Mouse (Mus musculus) heart, postnatal 0 days (tissue): Measurements from ENCODE around the gene Nipsnap1. TPM values are rescaled to one million over a fixed set of nuclear protein-coding genes. Genes with fewer than 3 reads are reported as not detected.

ENCODE experiments used
- ATAC-seq: fragments of 200-750 bp; cut with Nextera tagmentation; 2 replicates; pipeline ENCODE4 v1.8.0; 2017; ENCODE audit warnings: low read depth, moderate number of reproducible peaks, moderate library complexity; ENCODE audit not compliant: insufficient read depth
- DNase-seq: peaks from one replicate; pipeline ENCODE4 v3.0.0-alpha.2; 2016; ENCODE audit warnings: low spot score
- H3K27ac ChIP-seq: fragments of 300-500 bp; sonication (generic); 2 replicates; pipeline ENCODE4 v1.5.1; 2014; ENCODE audit warnings: low read depth, mild to moderate bottlenecking
- H3K27me3 ChIP-seq: fragments of 300-500 bp; sonication (generic); 2 replicates; pipeline ENCODE4 v1.6.1; 2014; ENCODE audit warnings: low read length, mixed read lengths; ENCODE audit not compliant: control insufficient read depth, insufficient read depth
- H3K36me3 ChIP-seq: fragments of 300-500 bp; sonication (generic); replicated peaks from 2 replicates; pipeline ENCODE4 v1.6.1; 2014; ENCODE audit warnings: low read length, mixed read lengths; ENCODE audit not compliant: control insufficient read depth, insufficient read depth
- H3K4me1 ChIP-seq: fragments of 300-500 bp; sonication (generic); 2 replicates; pipeline ENCODE4 v1.6.1; 2014; ENCODE audit warnings: antibody characterized with exemption; ENCODE audit not compliant: control insufficient read depth, insufficient read depth
- H3K4me2 ChIP-seq: fragments of 300-500 bp; sonication (generic); 2 replicates; pipeline ENCODE4 v1.6.1; 2014; ENCODE audit warnings: low read depth, mild to moderate bottlenecking, low read length, moderate library complexity
- H3K4me3 ChIP-seq: fragments of 300-500 bp; sonication (generic); 2 replicates; pipeline ENCODE4 v1.5.1; 2014; ENCODE audit warnings: low read depth, low read length
- H3K9ac ChIP-seq: fragments of 300-500 bp; sonication (generic); replicated peaks from 2 replicates; pipeline ENCODE4 v1.6.1; 2014; ENCODE audit warnings: low read depth, low read length, mixed read lengths
- H3K9me3 ChIP-seq: fragments of 300-500 bp; sonication (generic); replicated peaks from 2 replicates; pipeline ENCODE4 v1.6.1; 2016; ENCODE audit warnings: low read length; ENCODE audit not compliant: control insufficient read depth
- CTCF ChIP-seq: IDR thresholded peaks from 2 replicates; pipeline ENCODE4 v1.5.1; 2016; ENCODE audit warnings: antibody characterized with exemption, control low read depth, low read depth
- EP300 ChIP-seq: IDR thresholded peaks from 2 replicates; pipeline ENCODE4 v1.6.1; 2016; ENCODE audit warnings: antibody characterized with exemption, low read depth
- WGBS: fragments of 180-500 bp; shearing (Covaris S2); extraction: QIAGEN DNeasy Blood & Tissue Kit; methylation state at CpG from one replicate; pipeline ENCODE4 v1.1.7; 2014; 5-methylcytosine and 5-hydroxymethylcytosine counted together
- polyA plus RNA-seq: library from polyadenylated mRNA; unstranded; fragments of >200 nt; fragmentation: Nextera tagmentation; extraction: Ambion mirVana; gene quantifications from 2 replicates; pipeline ENCODE4 v1.2.1, GENCODE M21; 2015
- total RNA-seq: library from RNA; depleted of rRNA; stranded (reverse); fragments of >200 nt; gene quantifications from 2 replicates; pipeline ENCODE4 v1.2.3, GENCODE M21; 2014; ENCODE audit warnings: low replicate concordance

Gene Nipsnap1
- total and polyA plus RNA-seq, 2 experiments from 2014 or later, result 7.4 to 10.1 TPM

- Histone ChIP-seq H3K9ac (no peak overlapping the region), H3K4me3 (no peak overlapping the region), H3K36me3 (no peaks in the 10 kb centered on the region), H3K9me3 (no peaks in the 10 kb centered on the region), H3K4me2 (no peak overlapping the region), H3K27me3 (no peaks in the 10 kb centered on the region), H3K27ac (no peak overlapping the region), H3K4me1 (no peaks in the 10 kb centered on the region)
- TF ChIP-seq EP300 (no peak), CTCF (no peak)
- peak; percentile 33; the same call in 1 of the 2 replicates for ATAC-seq
- no peak for DNase-seq
- WGBS, result 12% methylated on average over 2 of the region's 2 CpGs
These were observed 15.3 kb upstream of the Nipsnap1 start for GRCm38 (mm10) chr11:4858416-4858815.

- ATAC-seq, result no peak
- 58% methylated on average over 1 of the region's 1 CpGs for WGBS
- no peaks in the 10 kb centered on the region for H3K9me3 ChIP-seq
These were observed 12.8 kb upstream of the Nipsnap1 start for GRCm38 (mm10) chr11:4860986-4861385.

GRCm38 (mm10) chr11:4861816-4862604 lies 11.7 kb upstream of the Nipsnap1 start:
- H3K9me3 ChIP-seq, result no peaks in the 10 kb centered on the region
- H3K36me3 ChIP-seq, result no peaks in the 10 kb centered on the region
- WGBS, result 53% methylated on average over 11 of the region's 11 CpGs
- TF ChIP-seq CTCF (no peak), EP300 (no peak)
- H3K27me3 ChIP-seq, result no peaks in the 10 kb centered on the region
- no peak overlapping the region for H3K27ac ChIP-seq
- H3K4me2 ChIP-seq, result no peak overlapping the region
- no peak overlapping the region for H3K4me3 ChIP-seq
- H3K9ac ChIP-seq, result no peak overlapping the region
- H3K4me1 ChIP-seq, result no peaks in the 10 kb centered on the region
- DNase-seq (no peak), ATAC-seq (no peak)

More at GRCm38 (mm10) chr11:4860986-4861385, 12.8 kb upstream of the Nipsnap1 start:
- H3K36me3 ChIP-seq, result no peaks in the 10 kb centered on the region
- no peak overlapping the region for H3K9ac ChIP-seq
- H3K4me3 ChIP-seq, result no peak overlapping the region
- H3K27ac ChIP-seq, result no peak overlapping the region
- no peak overlapping the region for H3K4me2 ChIP-seq
- no peak for DNase-seq
- H3K4me1 ChIP-seq, result no peaks in the 10 kb centered on the region
- no peaks in the 10 kb centered on the region for H3K27me3 ChIP-seq
- TF ChIP-seq EP300, result no peak

- H3K4me2 ChIP-seq, result no peak overlapping the region
- H3K9me3 ChIP-seq, result no peaks in the 10 kb centered on the region
- no peaks in the 10 kb centered on the region for H3K27me3 ChIP-seq
- no peaks in the 10 kb centered on the region for H3K4me1 ChIP-seq
- DNase-seq (no peak), ATAC-seq (no peak)
- no peak overlapping the region for H3K27ac ChIP-seq
- H3K36me3 ChIP-seq, result no peaks in the 10 kb centered on the region
- H3K9ac ChIP-seq, result no peak overlapping the region
- H3K4me3 ChIP-seq, result no peak overlapping the region
- WGBS, result 76% methylated on average over 1 of the region's 1 CpGs
- TF ChIP-seq CTCF, result no peak
- TF ChIP-seq EP300, result no peak
These were observed 11.0 kb upstream of the Nipsnap1 start for GRCm38 (mm10) chr11:4862730-4863129.

DNA sequence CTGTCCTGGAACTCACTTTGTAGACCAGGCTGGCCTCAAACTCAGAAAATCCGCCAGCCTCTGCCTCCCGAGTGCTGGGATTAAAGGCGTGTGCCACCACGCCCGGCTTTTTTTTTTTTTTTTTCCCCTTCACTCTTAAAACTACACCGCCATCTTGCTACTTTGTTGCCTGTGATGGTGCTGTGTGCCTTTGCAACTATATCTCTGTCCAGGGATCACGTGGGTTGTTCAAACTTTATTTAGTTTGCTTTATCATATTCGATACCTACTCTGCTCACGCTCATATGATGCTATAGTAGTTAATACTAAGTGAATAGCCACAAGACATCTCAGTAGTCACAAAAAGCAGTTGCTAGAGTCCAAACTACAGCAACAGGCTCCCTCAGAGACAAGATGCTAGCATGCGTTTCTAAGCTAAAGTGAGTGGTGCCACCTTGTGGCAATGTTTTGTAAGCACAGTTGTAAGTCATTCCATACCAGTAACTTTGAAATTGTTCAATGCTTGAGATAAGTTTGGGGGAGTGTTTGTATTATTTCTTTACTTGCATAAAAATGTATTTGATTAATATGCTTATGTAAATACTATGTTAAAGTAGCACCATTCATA lies 8.0 kb upstream of the Nipsnap1 start:
- no peak for ATAC-seq
- no peak overlapping the region for H3K27ac ChIP-seq
- H3K9ac ChIP-seq, result no peak overlapping the region
- peak; percentile 61 for DNase-seq
- H3K4me3 ChIP-seq, result no peak overlapping the region
- H3K4me1 ChIP-seq, result no peaks in the 10 kb centered on the region
- TF ChIP-seq EP300, result no peak
- TF ChIP-seq CTCF, result peak; percentile 89
- H3K9me3 ChIP-seq, result no peaks in the 10 kb centered on the region
- no peak overlapping the region for H3K4me2 ChIP-seq
- H3K36me3 ChIP-seq, result no peaks in the 10 kb centered on the region
- WGBS, result 28% methylated on average over 10 of the region's 10 CpGs
- no peaks in the 10 kb centered on the region for H3K27me3 ChIP-seq

DNA sequence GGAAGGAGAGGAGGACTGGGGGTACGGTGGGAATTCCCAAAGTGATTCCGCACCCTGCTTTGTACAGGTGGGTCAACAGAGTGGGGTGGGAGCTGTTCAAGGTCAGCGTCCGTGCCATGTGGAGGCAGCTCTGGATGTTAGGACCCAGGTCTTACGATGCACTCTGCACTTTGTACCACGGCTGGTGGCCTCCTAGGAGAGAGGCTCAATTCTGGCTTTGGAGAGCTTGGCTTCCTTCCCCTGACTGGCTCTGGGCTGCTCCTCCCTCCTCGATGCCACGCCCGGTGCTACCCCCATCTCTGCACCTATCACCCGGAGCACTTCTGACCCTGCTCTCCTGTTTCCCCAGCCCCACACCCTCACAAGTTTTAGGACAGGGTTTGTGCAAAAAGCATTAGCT lies 800 bp downstream of the Nipsnap1 start:
- Histone ChIP-seq H3K4me3 (peak overlapping the region; percentile 56), H3K27ac (no peak overlapping the region), H3K4me1 (peaks cover 11% of the 10 kb centered on the region), H3K36me3 (no peaks in the 10 kb centered on the region), H3K27me3 (no peaks in the 10 kb centered on the region), H3K9me3 (no peaks in the 10 kb centered on the region), H3K4me2 (peak overlapping the region; percentile 75), H3K9ac (no peak overlapping the region)
- TF ChIP-seq EP300 (no peak), CTCF (no peak)
- no peak for DNase-seq
- ATAC-seq, result no peak
- WGBS, result 15% methylated on average over 10 of the region's 10 CpGs
